Mouse (Mus musculus) forebrain, embryonic 14.5 days (tissue): ENCODE measurements around the gene Morn1. TPM values are rescaled to one million over a fixed set of nuclear protein-coding genes. Genes with fewer than 3 reads are reported as not detected.
A peak's percentile ranks its signal among the peaks of the same experiment; 100 is the strongest.
"Not testable (repeated sequence)": the region's sequence is repeated elsewhere in the genome, so short reads cannot be mapped to it uniquely, and the experiment has no call there.

Experiments
- ATAC-seq: fragments of 200-750 bp; cut with Nextera tagmentation; 2 replicates; pipeline ENCODE4 v1.8.0; 2017; ENCODE audit warnings: mild to moderate bottlenecking, moderate library complexity
- DNase-seq: peaks from one replicate; pipeline ENCODE4 v3.0.0-alpha.2; 2015; ENCODE audit warnings: low spot score
- H3K27ac ChIP-seq: fragments of 300-500 bp; sonication (generic); 2 replicates; pipeline ENCODE4 v1.5.1; 2014; ENCODE audit warnings: low read depth, mild to moderate bottlenecking, control low read depth, low read length, moderate library complexity
- H3K27me3 ChIP-seq: fragments of 300-500 bp; sonication (generic); replicated peaks from 2 replicates; pipeline ENCODE4 v1.6.1; 2014; ENCODE audit warnings: low read length, control low read depth, mixed read lengths; ENCODE audit not compliant: control insufficient read depth, insufficient read depth
- H3K36me3 ChIP-seq: fragments of 300-500 bp; sonication (generic); 2 replicates; pipeline ENCODE4 v1.6.1; 2014; ENCODE audit warnings: low read length, control low read depth; ENCODE audit not compliant: control insufficient read depth, insufficient read depth
- H3K4me1 ChIP-seq: fragments of 300-500 bp; sonication (generic); 2 replicates; pipeline ENCODE4 v1.6.1; 2014; ENCODE audit warnings: antibody characterized with exemption, low read length, control low read depth; ENCODE audit not compliant: control insufficient read depth, insufficient read depth
- H3K4me2 ChIP-seq: fragments of 300-500 bp; sonication (generic); 2 replicates; pipeline ENCODE4 v1.6.1; 2014; ENCODE audit warnings: mild to moderate bottlenecking, control low read depth, low read length
- H3K4me3 ChIP-seq: fragments of 300-500 bp; sonication (generic); 2 replicates; pipeline ENCODE4 v1.5.1; 2014; ENCODE audit warnings: low read depth, low read length, control low read depth
- H3K9ac ChIP-seq: fragments of 300-500 bp; sonication (generic); 2 replicates; pipeline ENCODE4 v1.6.1; 2014; ENCODE audit warnings: mild to moderate bottlenecking, low read length, control low read depth, moderate library complexity
- H3K9me3 ChIP-seq: fragments of 300-500 bp; sonication (generic); replicated peaks from 2 replicates; pipeline ENCODE4 v1.6.1; 2016; ENCODE audit warnings: low read length, control low read depth, mixed read lengths; ENCODE audit not compliant: control insufficient read depth
- WGBS: fragments of 180-500 bp; shearing (Covaris S2); extraction: QIAGEN DNeasy Blood & Tissue Kit; methylation state at CpG from one replicate; pipeline ENCODE4 v1.1.7; 2014; 5-methylcytosine and 5-hydroxymethylcytosine counted together
- polyA plus RNA-seq: library from polyadenylated mRNA; unstranded; fragments of >200 nt; fragmentation: Nextera tagmentation; extraction: Ambion mirVana; gene quantifications from 2 replicates; pipeline ENCODE4 v1.2.1, GENCODE M21; 2014

Gene Morn1
- polyA plus RNA-seq, 1 experiment from 2014 or later, result 7.1 TPM

DNA sequence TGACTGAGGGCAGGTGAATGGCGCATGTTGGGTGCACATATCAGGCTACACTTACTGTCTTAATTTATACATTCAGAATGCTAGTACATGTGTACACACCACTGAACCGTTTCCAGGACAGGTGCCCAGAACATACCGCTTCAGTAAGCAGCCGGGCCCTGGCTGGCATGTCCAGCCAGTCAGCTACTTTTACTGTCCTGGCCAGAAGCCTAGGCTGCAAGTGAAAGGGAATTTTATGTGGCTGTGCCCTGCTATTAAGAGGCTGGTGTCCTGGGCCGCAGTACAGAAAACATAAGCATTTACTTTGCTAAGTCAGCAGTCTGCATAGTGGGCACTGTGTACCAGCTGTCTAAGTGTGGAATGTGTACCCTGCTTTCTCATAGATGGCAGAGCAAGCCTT is 15.5 kb upstream of the Morn1 start:
- Histone ChIP-seq H3K9me3 (no peaks in the 10 kb centered on the region), H3K4me1 (peaks cover 10% of the 10 kb centered on the region), H3K36me3 (peaks cover 78% of the 10 kb centered on the region), H3K27ac (no peak overlapping the region), H3K4me2 (no peak overlapping the region), H3K4me3 (no peak overlapping the region), H3K27me3 (no peaks in the 10 kb centered on the region), H3K9ac (no peak overlapping the region)
- ATAC-seq (no peak), DNase-seq (no peak)
- 91% methylated on average over 5 of the region's 5 CpGs for WGBS

DNA sequence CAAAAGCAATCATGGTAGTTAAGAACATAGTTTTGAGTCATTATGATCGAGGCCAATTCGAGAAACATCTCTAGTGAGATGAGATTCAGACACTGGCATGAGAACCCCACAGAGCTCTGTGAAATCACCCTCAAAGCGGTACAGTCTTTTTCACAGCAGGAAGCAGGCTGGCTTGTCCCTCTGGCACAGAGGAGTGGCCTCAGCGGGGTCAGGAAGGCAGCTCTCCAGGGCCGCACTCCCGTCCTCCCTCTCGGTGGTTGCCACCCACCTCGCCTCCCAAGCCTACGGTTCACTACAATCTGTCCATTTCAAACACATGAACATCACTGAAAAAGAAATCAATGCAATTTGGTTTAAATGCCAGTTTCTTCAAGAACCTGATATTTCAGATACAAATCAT is 12.0 kb upstream of the Morn1 start:
- Histone ChIP-seq H3K9ac (no peak overlapping the region), H3K4me3 (no peak overlapping the region), H3K4me2 (no peak overlapping the region), H3K36me3 (peaks cover 92% of the 10 kb centered on the region), H3K4me1 (no peaks in the 10 kb centered on the region), H3K27ac (no peak overlapping the region), H3K27me3 (no peaks in the 10 kb centered on the region), H3K9me3 (no peaks in the 10 kb centered on the region)
- ATAC-seq, result no peak
- no peak for DNase-seq
- WGBS, result 89% methylated on average over 9 of the region's 9 CpGs

DNA sequence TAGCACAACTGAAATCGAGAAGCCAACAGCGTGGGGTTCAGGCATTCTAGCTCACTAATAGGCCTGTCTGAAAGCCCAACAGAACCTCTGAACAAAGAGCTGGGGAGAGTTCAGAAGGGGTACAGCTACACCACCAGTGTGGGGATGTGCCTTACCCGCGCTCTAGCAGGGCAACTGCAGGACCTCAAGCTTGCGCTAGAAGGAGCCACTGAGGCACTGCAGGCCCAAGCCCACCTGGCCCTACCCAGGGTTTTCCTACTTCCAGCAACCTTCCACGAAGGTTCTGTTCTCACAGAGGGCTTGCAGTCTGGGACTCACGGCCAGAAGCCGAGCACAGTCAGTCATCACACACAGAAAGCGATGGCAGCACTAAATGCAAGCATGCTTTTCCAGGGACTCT is 11.2 kb upstream of the Morn1 start:
- H3K9me3 ChIP-seq, result no peaks in the 10 kb centered on the region
- H3K9ac ChIP-seq, result no peak overlapping the region
- H3K4me3 ChIP-seq, result no peak overlapping the region
- DNase-seq (no peak), ATAC-seq (no peak)
- WGBS, result 87% methylated on average over 9 of the region's 9 CpGs
- H3K27ac ChIP-seq, result no peak overlapping the region
- no peaks in the 10 kb centered on the region for H3K4me1 ChIP-seq
- no peak overlapping the region for H3K4me2 ChIP-seq
- no peaks in the 10 kb centered on the region for H3K27me3 ChIP-seq
- peaks cover 92% of the 10 kb centered on the region for H3K36me3 ChIP-seq

DNA sequence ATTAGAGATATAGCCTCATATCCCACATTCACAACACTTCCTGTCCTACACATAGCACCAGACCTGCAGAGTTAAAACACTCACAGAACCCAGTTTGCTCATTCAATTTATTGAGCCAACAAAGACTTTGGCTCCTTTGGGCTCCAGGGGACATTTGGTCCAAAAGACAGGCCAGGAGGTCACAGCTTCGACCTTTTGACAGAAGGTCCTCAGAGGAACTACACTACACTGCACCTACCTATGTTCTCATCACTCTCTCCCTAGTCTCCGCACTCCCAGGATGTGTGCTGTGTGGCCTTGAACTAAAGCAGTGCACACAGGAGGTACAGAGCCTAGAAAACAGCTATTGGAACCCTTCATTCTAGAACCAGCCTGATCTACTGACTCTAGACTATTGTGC is 10.6 kb upstream of the Morn1 start:
- no peak overlapping the region for H3K27ac ChIP-seq
- no peak overlapping the region for H3K4me2 ChIP-seq
- H3K4me3 ChIP-seq, result no peak overlapping the region
- peaks cover 92% of the 10 kb centered on the region for H3K36me3 ChIP-seq
- ATAC-seq, result no peak
- 93% methylated on average over 2 of the region's 2 CpGs for WGBS
- no peak overlapping the region for H3K9ac ChIP-seq
- DNase-seq, result no peak
- H3K27me3 ChIP-seq, result no peaks in the 10 kb centered on the region
- no peaks in the 10 kb centered on the region for H3K4me1 ChIP-seq
- no peaks in the 10 kb centered on the region for H3K9me3 ChIP-seq

DNA sequence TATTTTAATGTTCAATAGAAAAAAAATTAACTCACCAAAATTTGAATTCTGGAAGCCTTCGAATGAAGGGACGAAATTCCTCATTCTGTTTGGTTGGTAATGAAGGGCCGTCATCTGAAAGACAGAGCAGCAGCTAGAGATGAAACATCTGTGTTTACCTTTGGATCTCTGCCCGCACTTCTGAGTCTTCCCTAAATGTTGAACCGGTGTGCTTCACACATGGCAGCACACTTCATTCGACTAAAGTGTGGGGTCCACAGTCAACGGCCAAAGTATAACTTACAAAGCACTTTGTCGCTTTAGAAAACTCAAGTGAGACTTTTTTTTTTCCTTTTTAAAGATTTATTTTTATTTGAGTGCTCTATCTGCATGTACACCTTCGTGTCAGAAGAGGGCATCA is 9.7 kb upstream of the Morn1 start:
- DNase-seq (no peak), ATAC-seq (no peak)
- WGBS, result 86% methylated on average over 9 of the region's 9 CpGs
- Histone ChIP-seq H3K9ac (no peak overlapping the region), H3K36me3 (peaks cover 90% of the 10 kb centered on the region), H3K27me3 (no peaks in the 10 kb centered on the region), H3K4me1 (no peaks in the 10 kb centered on the region), H3K27ac (no peak overlapping the region), H3K4me2 (no peak overlapping the region), H3K4me3 (no peak overlapping the region), H3K9me3 (no peaks in the 10 kb centered on the region)

DNA sequence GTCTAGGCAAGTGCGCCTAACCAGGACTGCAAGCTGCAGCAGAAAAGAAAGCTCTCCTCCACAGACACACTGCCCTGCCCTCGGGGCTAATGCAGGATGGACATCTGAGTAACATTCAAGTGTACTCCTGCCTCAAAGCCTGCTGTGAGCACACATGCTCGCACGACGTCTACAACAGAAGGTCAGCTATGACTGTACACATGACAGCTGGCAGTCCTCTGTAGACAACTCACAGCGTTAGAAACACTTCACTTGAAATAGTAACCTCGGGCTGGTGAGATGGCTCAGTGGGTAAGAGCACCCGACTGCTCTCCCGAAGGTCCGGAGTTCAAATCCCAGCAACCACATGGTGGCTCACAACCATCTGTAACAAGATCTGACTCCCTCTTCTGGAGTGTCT is 7.6 kb upstream of the Morn1 start:
- H3K36me3 ChIP-seq, result peaks cover 89% of the 10 kb centered on the region
- WGBS, result 94% methylated on average over 10 of the region's 10 CpGs
- H3K4me2 ChIP-seq, H3K4me1 ChIP-seq, H3K27me3 ChIP-seq, ATAC-seq, H3K9me3 ChIP-seq, H3K9ac ChIP-seq, DNase-seq, H3K4me3 ChIP-seq, H3K27ac ChIP-seq: not testable (repeated sequence)

DNA sequence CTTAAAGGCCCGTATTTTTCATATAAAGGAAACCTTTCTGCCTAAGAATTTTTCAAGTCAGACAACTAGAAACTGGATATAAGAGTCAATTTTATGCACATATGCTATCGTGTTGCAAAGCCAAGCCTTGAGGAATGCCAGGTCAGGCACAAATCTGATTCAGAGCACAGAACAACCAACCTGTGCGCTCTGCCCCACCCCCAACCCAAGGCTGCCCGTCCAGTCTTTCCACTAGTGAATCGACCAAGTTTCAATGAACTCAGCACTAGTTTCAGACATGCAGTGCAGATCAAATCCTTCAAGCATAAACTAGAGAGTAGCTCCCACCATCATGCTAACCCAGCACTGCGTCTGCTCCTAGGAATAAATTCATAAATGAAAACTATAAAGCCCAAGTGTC is 6.7 kb upstream of the Morn1 start:
- no peak overlapping the region for H3K4me3 ChIP-seq
- no peak for ATAC-seq
- no peak overlapping the region for H3K4me2 ChIP-seq
- H3K4me1 ChIP-seq, result peaks cover 3% of the 10 kb centered on the region
- 89% methylated on average over 6 of the region's 6 CpGs for WGBS
- H3K9me3 ChIP-seq, result no peaks in the 10 kb centered on the region
- H3K9ac ChIP-seq, result no peak overlapping the region
- no peaks in the 10 kb centered on the region for H3K27me3 ChIP-seq
- no peak overlapping the region for H3K27ac ChIP-seq
- no peak for DNase-seq
- peaks cover 82% of the 10 kb centered on the region for H3K36me3 ChIP-seq

DNA sequence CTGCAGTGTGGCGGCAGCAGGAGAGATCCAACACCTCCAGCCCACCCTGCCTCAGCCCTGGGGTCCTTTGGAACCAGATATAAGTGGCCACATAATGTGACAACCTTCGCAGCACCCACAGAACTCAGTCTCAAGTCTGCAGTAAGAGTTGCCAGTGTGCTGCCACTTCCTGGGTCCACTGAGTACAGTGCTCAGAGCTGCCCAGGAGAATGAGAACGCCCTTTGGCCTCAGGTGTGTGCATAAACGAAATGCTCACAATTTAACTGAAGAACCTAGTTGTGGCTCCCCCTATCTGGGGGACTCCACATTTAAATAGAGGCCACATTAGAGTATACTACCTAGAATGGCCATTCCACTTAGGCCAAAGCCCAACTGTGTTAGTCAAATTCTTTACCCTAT is 2.8 kb upstream of the Morn1 start:
- Histone ChIP-seq H3K27me3 (no peaks in the 10 kb centered on the region), H3K36me3 (peaks cover 46% of the 10 kb centered on the region), H3K27ac (no peak overlapping the region), H3K4me2 (no peak overlapping the region), H3K9ac (no peak overlapping the region), H3K4me1 (peaks cover 11% of the 10 kb centered on the region), H3K4me3 (no peak overlapping the region), H3K9me3 (no peaks in the 10 kb centered on the region)
- WGBS, result 88% methylated on average over 4 of the region's 4 CpGs
- no peak for DNase-seq
- ATAC-seq, result no peak

DNA sequence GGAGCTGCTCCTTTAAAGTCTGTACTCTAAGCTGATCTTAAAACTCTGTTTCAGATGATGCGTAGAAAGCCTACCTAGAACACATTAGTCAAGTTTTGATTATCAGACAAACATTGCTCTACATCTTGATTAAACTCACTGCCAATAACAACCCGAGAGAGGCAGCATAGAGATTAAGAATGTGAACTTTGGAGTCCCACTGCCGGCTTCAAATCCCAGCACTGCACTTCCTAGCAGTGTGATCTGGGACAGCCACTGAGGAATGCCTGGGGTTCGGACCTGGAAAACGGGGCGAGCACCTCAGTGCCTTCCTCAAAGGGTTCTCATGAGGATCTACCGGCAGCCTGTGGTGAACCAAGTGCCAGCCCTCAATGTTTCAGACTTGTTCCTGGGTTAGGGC is 2.0 kb upstream of the Morn1 start:
- WGBS, result 92% methylated on average over 7 of the region's 7 CpGs

More for the DNA sequence above, 2.0 kb upstream of the Morn1 start:
- H3K27ac ChIP-seq, result no peak overlapping the region
- no peaks in the 10 kb centered on the region for H3K9me3 ChIP-seq
- H3K4me1 ChIP-seq, result peaks cover 11% of the 10 kb centered on the region
- H3K36me3 ChIP-seq, result peaks cover 47% of the 10 kb centered on the region
- no peaks in the 10 kb centered on the region for H3K27me3 ChIP-seq
- H3K4me3 ChIP-seq, result 0 out of 2 replicates have a peak overlapping the region, but pooled peaks have one; percentile 88
- no peak for DNase-seq
- H3K9ac ChIP-seq, result no peak overlapping the region
- ATAC-seq, result no peak
- H3K4me2 ChIP-seq, result no peak overlapping the region
